Mouse (Mus musculus) ES-CJ7 (cell line): ENCODE data around the gene Osbpl10.

ENCODE experiments used
- DNase-seq: peaks from one replicate; pipeline ENCODE4 v3.0.0; 2011; ENCODE audit warnings: low read depth, low spot score

Gene Osbpl10

DNA sequence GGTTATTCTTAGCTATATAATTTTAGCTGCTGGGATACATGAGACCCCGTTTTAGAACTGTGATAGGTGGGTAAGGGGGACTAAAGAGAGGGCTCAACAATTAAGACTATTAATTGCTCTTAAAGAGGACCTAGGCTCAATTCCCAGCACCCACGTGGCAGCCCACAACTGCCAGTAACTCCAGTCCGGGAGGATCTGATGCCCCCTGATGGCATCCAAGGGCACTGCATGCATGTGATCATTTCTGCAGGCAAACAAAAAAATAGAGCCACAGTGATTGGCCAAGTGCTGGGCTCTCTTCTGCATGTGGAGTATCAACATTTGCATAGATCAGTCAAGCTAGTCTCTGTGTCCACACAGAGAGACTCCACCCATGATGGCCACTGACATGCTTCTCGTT is 96.8 kb downstream of the Osbpl10 start:
- peak; percentile 20 for DNase-seq

DNA sequence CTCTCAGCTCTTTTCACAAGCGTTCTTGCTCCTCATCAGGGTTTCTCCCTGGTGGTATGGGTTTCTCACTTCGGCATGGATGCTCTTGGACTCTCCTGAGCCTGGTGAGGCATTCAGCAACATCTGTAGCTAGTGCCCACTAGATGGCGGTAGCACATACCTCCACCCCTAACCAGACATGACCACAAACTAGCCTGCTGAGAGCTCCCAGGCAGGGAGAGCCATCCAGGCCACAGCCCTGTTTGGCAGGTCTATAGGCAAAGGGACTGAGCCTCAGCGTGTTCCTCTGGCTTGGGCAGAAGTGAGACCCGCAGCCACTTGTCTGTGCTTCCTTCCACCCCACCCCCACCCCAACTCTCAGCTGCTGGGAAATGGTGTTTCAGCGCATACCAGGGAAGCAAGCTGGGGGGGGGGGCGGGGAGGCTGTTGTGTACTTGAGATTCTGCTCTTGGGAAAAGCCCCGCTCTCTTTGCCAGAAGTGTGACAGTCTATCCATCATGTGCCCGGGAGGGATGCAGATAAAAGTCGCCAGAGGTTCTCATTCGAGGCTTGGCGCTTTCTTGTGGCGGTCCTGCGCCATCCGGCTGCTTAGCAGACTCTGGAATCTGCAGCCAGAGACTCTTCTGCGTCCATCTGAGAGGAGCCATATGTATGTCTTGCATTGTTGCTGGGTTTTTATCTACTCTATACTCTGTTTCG is 110.1 kb downstream of the Osbpl10 start:
- DNase-seq = peak; percentile 95

DNA sequence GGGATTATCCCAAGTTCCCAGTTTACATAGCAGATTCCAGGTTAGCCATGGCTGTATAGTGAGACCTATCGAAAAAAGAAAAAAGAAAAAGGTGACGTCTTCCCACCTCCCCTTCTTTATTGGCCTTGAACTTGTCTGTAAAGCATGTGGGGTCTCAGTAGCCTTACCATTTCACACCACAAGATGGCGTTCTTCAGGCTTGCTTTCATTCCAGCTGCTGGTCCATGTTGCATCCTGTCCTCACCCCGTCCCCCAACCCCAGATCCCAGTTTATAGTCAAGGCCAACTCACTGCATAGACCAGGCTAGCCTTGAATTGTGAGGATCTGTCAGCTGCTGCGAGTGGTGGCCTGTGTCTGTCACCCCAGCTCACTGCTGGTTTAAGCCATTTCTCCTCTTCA is 111.3 kb downstream of the Osbpl10 start:
- DNase-seq = peak; percentile 71

DNA sequence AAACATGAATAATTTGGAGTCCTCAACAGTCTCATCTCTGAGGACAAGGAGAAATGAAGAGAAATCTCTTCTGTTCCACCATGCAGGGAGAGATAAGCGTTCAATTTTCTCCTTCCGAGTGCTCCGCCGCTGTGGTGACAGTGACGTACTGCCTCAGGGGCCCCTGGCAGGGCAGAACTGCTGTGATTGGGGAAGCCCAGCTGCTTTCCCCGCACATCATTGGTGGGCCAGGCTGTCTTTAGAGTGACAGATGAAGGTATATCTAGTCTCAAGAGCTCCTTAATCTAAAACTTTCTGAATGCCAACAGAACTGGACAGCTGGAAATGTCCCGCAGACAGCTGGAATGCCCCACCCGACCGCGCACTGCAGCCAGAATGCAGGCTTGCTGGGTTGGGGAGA is 118.1 kb downstream of the Osbpl10 start:
- DNase-seq = no peak

DNA sequence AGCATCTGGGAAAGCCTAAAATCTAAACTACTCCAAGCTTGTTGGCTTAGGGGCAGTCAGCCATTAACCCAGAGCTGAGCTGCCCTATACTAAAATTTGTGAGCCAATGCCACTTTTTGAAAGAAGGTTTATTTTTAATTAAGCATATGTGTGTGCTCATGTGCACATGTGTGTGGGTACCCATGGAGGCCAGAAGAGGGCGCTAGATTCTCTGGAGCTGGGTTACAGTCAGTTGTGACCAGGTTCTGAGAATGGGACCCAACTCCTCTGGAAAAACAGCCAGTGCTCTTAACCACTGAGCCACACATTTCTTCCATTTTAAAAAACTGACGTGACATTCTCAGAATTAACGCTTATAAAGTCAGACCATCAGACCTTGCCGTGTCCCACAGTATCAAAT is 119.0 kb downstream of the Osbpl10 start:
- DNase-seq = peak; percentile 42

DNA sequence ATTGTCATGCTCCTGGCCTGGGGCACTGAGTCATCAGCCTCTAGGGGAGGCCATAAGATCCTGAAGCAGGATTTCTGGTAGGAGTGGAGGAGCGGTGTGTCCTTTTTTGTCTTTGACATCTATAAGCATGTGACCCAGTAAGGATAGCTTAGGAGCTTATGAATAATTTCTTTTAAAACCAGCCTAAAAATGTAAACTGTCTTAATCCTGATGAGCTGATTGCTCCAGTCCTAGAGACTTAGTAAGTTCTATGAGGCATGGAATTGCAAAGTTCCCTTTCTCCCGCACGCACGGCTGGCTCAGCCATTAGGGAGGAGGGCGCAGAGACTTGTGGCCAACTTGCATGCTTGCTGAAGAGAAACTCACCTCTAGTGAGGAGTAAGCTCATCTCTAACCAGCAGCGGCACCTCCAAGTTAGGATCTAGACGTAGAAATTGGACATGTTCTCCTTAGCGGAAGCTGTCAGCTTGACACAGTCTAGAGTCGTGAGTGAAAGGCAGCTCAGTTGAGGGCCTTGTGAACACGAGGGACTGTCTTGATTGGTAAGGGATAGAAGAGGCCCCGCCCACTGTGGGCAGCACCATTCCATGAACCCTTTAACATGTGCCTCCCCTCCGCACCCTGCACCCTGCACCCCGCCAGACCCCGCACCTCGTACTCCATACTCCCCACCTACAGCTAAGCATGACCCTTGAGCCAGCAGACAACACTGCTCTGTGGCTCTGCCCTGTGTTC is 122.0 kb downstream of the Osbpl10 start:
- peak; percentile 53 for DNase-seq

DNA sequence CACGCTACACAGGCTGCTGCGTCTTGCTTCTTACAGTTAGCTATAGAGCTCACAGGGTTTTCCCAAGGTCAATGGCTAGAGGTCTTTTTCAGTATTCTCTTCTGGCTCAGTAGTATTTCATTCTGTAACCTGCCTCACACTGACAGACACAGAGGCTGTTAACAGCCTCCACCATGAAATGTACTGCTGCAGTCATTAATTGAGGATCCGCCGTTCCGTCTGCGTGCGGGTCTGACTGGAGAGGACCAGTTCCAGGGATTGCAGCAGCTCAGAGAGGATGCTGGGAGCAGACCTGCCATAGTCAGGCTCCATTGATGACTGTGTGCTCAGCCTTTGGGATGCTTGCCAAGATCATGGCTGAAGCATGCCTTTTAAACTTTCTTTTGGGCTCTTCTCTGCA is 129.1 kb downstream of the Osbpl10 start:
- DNase-seq = peak; percentile 78

DNA sequence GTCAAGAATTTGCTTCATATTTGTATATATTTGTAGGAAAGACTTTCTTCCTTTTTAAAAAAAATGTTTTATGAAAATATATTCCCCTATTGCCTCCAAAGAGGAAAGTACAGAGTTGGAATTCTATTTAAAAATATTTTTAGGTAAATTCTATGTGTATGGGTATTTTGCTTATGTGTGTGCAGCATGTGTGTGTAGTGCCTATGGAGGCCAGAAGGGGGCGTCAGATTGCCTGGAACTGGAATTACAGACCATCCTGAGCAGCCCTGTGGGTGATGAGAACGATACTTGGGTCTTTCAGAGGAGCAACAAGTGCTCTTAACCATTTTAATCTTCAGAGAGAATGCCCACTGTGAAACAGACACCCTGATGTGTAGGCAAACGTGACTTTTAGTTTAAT is 132.3 kb downstream of the Osbpl10 start:
- DNase-seq = peak; percentile 25

DNA sequence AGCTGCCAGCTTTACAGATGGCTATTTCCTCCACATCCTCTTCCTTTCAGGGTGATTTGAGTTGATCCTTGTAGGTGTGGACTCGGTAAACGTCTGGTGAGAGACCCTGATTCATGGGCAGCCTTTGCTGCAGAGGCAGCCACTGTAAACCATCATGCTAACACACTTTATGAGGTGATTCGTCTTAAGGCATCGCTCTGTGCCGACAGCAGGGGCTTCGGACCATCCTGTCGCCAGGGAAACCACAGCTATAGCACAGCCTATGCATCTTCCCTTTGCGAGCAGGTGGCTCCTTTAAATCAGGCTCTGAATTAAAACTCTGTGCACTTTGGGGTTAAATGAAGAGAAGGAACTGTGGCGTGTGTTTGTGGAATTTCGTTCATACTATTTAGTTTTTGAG is 138.9 kb downstream of the Osbpl10 start:
- DNase-seq = no peak

DNA sequence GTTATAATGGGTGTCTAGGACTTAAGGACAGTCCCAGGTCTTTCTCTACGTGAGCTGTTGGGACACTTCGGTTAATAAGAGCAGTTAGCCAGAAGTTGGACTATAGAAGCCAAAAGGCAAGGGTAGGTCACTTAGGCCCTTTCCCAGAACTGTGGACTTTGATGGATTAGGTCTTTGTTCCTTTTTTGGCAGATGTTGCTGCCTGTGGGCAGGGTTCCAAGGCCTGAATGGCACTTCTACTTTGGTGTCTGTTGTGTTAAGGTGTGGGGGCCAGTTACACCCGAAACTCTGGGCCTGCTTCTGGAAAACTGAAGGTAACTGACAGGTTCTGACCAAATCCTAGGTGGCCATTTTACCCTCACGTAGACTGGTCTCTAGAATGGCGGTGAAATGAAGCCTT is 141.9 kb downstream of the Osbpl10 start:
- no peak for DNase-seq

DNA sequence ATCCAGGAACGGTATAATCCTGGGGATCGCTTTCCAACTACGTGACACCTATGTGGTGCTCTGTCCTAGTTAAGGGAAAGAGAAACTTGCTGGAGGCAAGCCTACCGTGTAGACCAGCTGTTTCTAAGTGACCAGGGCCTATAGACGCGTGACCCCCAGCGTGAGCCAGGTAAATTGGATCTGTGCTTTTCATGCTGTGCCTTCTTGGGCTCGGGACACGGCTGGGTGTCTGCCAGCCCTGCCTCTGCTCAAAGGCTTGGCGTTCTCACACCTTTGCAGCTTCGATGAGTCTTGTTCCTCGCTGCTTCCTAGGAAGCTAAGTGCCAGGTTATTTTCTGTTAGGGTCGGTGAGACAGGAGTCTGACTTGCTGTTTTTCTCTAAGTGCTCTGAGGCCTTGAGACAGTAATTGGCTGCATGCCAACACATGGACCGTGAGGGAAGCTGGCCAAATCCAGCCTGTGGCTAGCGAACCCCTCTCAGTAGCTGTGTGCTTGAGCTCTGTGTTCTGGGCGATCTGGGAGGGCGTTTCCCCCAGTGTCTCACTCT is 142.4 kb downstream of the Osbpl10 start:
- DNase-seq = no peak

DNA sequence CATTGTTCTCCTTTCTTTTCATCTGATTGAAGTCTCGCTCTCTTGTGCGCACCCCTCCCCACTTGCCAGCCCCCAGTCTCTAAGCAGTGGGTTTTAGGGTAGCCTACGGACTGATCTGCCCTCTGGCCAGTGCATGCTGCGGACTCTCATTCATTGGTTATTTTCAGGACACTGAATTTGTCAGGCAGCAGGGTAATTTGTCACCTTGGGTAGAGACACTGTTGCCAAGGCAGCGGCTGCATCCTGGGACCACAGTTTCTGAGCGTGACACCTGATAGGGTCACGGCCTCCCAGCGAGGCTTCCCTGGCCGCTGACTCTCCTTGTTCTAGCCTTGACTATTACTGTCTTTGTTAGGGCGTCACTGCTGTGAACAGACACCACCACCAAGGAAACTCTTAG is 149.0 kb downstream of the Osbpl10 start:
- no peak for DNase-seq

DNA sequence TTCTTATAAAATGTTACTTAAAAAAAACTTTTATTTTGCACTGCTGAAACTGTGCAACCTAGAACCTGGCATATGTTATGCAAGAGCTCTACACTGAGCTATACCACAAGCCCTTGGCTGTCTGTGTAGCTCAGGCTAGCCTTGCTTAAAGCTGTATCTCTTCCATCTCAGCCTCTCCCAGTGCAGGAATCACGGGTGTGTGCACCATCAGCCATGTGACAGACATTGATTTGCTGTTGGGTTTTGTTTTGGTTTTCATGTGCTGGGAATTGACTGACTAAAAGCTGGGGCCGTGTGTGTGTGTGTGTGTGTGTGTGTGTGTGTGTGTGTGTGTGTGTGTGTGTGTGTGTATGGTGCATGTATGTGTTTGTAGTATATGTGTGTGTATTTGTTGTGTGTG is 155.6 kb downstream of the Osbpl10 start:
- no peak for DNase-seq

DNA sequence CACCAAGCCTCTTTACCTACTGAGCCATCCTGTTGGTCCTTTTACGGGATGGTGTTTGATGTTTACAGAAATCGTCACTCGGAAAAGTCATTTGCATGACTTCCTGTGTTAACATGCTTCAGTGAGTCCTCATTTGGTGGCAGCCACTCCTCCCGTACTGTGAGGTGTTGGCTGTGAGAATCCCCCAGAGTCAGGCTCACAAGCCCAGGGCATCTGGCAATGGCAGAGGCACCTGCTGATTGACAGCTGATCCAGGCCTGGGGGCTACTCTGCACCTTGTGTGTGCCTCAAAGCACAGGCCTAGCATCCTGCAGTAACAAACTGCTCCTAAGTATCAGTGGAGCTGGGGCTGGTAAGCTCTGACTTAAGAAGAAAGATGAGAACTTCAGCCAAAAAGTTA is 156.4 kb downstream of the Osbpl10 start:
- no peak for DNase-seq

DNA sequence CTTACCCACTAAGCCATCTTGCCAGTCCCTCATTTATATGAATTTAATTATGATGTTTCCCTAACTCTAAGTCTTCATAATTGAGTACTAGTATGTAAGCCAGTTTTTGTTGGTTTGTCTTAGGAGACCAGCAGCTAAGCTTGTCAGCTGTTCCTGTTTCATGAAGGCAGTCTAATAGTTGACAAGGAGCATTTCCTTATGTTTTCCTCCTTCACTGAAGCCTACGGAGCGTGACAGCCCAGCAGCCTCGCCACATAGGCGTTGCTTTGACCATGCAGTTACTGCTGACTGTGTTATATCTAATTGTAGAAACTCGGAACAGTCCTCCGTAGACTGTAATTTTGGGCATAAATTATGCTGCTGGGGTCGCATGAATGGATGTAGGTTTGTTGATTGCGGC is 157.0 kb downstream of the Osbpl10 start:
- DNase-seq = no peak

DNA sequence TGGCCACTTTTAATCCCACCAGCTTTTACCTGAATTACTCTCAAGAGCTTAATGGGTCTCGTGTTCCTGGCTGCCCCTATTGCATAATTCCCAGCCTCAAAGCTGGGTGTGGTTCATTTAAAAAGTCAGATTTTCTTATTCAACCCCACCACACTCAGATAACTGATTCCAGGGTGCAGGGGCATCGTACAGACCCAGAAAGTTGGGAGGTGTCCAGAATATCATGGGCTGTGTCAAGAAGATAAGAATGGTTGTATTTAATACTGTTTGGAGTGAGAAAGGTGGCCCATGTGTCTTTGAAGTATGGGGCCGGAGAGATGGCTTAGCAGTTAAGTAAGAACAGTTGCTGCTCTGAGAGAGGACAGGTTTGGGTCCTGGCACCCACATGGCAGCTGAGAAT is 159.5 kb downstream of the Osbpl10 start:
- no peak for DNase-seq

DNA sequence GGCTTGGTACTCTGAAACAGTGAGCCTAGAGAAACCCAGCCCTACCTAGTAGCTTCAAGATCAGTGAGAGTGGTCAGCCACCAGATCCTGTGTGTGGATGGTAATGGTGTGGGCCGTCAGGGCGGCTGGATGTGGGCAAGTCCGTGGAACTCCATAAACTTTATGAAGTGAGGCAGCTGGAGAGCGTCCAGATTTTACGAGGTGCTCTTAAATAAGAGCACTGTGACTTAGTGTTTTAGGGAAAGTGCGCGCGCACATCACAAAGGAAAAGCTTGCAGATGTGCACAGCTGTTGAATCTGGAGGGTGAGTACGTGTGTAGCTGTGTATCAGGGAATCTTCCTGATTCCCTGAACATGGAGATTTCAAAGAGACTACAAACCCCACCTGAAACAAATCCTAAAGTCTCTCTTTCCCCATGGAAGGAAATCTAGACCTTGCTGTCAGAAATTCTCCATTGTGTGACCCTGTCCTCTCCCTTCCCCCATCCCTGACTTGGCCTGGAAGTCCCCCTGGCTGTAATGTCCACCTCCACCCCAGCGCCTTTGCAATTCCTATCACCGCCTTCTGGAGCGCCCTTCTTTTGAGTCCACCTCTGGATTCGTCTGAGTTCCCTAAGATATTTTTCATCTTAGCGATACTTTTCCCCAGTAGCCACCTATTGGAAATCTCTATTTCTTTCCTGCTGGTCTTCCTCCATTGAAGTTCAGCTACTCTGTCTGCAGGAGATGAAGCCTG is 161.4 kb downstream of the Osbpl10 start:
- no peak for DNase-seq

DNA sequence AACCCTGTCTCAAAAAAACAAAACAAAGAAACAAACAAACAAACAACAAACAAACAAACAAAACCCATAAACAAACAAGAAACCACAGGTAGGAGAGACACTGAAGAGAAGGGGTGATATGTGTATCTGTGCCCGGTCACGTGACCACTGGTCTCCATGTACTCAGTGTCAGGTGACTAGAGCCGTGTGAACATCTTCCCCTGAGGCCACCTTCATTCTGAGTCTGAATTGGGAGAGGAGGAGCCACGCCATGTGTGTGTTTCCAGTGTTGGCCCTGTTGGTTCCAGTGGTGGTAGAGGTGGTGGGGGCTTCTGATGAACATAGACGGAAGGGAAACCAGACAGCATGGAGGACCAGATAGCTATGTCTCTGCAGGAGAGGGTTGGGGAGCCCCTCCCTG is 168.8 kb downstream of the Osbpl10 start:
- no peak for DNase-seq

DNA sequence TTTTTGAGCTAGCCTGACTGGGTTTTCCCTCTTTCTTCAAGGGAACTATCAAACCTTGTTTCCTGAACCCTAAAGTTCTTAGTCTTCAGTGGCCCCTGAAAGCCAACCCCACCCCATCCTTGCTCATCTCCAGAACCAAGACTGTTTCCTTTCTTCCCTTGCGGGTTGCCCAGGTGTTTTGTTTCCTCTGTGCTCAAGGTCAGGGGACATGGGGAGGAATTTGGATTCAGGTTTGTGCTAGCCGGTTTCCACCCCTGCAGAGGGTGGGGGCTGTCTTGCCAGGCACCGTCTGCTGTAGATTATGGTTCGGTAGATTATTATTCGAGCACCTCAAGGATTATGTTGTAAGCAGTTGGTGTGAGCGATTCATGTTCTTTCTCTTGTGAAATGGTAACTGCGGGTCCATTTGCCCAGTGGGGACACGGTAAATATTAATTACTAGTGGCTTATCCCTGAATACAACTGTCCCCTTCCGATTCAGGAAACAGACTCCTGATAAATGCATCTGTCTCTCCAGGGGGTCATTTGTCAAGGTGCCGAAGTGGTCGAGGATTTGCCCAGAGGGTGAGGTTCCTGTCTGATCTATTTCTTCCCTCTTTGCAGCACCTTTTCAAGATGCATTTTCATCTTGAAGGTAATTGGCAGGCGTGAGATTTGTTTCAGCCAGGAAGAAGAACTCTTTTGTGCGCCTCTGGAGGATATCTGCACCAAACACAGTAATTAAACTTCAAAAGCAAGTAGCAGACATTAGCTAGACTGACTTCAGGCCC is 169.4 kb downstream of the Osbpl10 start:
- peak; percentile 49 for DNase-seq

DNA sequence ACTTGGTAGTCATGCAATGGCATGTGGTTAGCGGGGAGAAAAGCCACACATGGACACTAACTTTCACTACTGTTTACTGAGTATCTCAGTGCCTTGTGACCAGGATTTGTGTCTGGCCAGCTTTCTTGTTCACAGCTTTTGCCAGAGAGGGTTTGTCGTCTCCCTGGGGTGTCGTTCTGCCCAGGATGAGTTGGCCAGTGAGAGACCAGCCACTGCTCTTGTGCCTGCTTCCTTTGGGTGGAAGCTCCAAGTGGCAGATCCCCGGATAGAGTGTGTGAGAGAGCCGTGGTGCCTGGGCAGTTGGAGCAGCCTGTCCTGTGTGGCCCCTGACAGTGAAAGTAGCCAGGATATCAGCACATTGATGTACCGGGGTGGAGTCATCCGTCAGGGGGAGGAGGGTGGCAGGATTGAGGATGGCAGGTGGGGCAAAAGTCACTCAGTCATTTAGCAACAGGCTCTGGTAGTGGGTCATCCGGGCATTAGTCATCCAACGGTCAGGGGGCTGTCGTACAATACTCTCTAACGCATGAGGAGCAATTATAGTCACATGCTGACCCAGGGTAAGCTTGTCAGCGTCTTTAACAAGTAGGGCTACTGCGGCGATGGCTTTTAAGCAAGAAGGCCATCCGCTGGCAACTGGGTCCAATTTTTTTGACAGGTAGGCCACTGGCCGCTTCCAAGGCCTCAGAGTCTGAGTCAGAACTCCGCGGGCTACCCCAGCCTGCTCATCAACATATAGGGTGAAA is 170.8 kb downstream of the Osbpl10 start:
- DNase-seq = no peak

DNA sequence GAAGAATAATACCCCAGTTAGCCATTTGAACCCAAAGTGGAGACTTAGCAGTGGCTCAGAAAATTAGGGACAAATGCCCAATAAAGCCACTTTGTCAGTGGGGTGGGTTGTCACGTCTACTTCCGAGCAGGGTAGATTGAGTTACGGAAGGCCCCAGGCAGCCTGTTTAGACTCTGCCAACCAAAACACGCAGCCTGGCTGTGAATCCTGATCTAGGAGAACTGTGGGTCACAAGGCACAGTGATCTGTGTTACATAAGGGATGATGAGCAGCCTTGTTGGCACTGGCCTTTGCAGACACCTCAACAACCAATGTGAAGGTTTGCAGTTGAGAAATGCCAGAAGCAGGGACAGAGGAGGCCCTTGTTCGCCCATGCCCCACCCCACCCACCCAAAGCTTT is 183.2 kb downstream of the Osbpl10 start:
- no peak for DNase-seq
